Mouse (Mus musculus) CD4-positive helper T cell, adult 2 months (primary cell): Measurements from ENCODE around the gene Il4.

ENCODE experiments used
- DNase-seq: peaks from one replicate; pipeline ENCODE4 v3.0.0-alpha.2; 2012; ENCODE audit warnings: low read depth, missing footprints, low spot score

Gene Il4

DNA sequence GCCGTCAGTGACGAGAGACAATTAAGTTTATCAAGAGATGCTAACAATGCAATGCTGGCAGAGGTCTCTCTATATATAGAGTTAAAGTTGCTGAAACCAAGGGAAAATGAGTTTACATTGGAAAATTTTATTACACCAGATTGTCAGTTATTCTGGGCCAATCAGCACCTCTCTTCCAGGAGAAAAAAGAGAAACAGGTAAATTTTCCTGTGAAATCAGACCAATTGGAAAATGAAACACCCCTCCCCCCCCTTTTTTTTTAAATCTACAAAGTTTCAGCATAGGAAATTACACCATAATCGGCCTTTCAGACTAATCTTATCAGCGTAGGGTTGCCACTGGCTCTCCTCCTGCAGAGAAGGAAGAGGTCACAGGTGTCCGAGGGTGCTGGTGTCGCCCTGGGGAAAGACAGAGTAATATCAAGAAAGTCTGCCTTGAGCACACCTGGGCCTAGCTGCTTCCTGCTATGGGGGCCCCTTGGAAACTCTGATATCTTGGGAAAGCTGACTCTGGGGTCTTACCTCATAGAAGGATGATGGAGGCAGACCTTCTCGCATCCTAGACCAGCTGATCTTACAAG, at the start of gene Il4:
Il4 (minus strand) TSS at position 51 of the 580 bp plus-strand sequence.
- DNase-seq, result no peak

DNA sequence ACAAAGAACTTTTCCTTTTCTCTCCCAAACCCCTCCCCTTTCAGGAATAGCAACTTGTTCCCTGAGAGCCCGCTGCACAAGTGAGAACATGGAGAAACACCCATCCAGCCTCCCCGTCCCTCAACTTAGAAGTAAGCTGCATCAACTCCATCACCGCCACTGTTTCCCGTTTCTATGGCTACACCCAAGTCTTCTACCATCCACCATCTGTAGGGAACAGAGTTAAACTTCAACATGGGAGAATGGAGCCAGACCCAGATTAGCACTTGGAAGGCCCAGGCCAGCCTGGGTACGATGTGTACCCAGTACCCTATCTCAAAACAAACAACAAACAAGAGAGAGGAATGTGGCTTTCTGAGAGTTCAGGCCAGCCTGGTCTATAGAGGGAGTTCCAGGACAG, 45.6 kb upstream of the Il4 start:
- DNase-seq, result no peak

DNA sequence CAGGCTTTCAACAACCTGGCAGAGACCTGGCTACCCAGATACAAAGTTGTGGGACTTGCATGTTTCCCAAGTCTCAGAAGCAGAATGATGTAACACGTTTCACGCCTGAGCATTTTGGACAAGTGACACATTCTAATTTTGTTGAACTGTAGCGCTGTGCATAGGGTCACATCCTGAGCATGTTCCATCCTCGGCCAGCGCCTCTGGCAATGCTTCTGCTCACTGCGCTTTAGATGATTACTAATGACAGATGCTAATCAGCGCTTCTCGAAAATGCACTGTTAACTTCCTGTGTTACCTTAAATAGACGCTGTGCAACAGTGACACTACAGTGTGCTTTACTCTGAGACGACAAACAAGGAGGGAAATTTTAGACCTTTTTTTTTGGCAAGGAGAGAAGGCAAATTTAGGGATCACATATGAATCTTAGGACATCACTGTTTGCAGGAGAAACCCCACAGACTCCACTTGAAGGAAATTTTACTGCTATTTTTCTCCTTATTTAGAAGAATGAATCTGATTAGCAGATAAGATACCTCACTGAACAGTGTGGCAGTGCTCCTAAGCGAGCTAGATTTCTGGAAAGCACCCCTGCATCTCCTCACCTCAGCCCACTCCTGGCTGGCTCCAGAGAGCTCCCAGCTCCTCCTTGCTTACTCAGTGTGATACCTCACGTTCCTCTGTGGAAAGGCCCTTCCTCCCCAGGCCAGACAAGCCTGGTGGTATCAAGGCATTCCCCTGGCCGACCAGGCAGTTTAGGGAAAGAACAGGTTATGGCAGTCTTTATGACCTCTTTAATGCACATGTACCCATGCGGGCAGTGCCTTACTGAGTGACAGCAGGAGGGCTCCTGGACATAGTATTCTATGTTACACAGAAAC, 44.6 kb upstream of the Il4 start:
- peak; percentile 53 for DNase-seq

DNA sequence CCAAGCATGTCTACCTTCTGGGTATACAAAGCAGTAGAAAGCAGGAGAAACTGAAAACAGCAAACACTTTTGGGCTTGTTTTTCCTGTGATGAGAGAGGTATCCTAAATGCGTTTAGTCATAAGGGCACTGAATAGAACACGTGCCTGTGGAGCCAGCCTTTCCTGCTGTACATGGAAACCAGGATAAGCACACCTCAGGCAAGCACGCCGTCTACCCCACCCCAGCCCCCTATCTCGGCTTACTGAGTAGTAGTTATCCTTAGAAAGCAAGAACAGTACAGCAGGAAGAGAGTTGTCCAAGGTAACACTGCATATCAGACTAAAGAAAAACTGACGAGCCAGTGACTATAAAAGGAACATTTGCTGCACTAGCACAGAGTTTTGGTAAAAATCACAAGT, 39.4 kb upstream of the Il4 start:
- DNase-seq, result peak; percentile 17

DNA sequence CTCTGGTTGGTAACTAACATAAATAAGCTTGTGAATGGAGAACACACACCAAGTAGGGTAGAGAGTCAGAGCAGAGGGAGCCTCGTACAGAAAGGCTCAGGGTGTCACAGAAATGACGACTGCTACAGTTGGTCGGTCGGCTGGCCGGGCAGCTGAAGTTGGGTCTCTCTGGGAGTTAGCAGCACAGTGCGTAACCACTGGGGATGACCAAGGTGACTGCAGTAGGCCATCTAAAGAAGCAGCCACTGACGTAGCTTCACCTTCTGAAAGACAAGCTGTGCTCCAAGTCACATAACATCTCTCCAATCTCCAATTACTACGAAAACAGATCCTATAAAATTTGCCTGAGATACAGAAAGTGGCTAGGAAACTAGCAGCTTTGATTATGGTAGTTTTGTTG, 38.9 kb upstream of the Il4 start:
- DNase-seq, result peak; percentile 13

DNA sequence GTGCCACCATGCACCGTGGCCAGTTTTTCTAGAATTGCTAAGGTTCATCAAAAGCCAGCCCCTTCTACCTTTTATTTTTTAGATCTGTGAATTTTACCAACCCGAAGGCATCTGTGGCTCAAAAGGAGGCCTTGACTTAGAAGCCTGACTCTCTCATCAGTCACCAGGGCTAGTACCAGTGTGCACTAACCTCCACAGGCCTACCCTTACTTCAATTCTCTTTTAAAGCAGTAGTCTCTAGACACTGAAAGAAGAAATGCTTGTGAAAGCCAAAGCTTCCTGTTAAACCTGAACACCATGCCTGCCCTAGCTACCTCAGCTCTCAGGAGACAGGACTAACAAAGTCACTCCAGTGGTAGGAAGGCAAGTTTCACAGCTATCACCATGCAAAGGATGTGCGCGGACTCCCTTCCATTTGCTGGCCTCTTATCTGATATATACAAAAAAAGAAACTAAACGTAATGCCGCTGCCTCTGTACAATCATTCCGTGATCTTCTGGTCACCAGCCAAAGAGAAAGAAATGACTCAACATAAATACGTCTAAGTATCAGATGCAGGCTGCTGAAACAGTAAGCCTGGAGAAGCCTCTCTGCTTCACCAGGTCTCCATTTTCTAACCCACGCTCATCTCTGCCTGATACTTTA, 38.2 kb upstream of the Il4 start:
- peak; percentile 84 for DNase-seq

DNA sequence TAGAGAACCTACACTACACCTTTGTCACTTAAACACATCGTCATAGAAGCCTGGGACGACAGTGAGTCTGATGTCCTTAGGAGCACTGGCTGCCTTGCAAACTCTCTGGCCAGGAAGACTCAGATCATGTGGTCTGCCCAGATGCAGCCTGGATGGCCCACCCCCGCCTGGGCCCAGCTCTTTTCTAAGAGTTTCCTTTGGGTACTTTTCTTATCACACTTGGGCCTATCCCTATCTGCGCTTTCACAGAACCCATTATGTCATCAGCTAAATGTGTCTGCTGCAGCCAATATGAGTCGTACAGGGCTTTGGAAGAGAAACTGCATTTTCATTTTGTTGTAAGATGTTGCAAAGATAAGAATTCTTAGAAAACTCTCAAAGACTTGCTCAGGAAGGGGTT, 36.6 kb upstream of the Il4 start:
- DNase-seq, result peak; percentile 64

DNA sequence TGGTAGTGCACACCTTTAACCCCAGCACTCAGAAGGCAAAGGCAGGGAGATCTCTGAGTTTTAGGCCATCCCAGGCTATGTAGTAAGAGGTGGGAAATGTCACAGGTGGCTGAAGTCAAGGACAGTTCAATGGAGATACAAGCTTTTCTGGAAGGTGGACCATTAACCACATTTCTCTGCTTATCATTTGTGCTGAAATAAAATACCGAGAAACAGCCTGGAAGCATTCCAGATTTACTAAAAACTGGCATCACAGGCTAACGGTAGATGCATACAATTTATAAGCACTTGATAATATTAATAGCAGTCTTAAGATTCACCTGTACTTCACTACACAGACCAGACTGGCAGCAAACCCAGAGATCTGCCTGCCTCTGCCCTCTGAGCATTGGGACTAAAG, 34.0 kb upstream of the Il4 start:
- DNase-seq, result no peak

DNA sequence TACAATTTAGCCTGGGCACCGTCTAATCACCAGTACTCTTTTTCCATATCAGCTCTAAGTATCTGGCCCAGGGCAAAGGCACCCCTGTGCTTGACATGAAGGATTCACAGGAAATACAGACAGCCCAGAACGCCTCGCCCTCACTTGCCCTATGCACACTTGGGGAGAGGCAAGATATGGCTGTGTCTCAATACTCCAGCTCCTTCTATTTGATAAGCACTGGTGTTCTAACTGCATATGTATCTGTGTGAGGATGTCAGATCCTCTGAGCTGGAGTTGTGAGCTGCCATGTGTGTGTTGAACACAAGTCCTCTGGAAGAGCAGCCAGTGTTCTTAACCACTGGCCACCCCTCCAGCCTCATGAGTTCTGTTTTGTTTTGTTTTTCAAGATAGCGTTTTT, 33.0 kb upstream of the Il4 start:
- no peak for DNase-seq

DNA sequence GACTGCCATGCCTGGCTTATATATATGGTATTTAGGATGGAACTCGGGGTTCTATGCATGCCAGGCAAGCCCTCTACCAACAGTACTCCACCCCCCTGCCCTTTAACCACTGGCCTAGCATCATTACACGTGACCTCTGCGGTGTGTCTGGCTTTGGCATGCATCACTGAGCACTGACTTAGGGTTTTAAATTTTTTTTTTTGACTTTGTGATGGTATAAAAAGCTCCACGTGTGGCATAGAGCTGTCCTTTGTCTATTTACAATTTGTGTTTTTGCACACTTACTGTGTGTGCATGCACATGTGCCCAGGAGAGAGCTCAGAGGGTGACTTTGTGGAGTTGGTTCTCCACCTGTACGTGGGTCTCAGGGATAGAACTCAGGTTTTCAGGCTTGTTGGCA, 25.5 kb upstream of the Il4 start:
- DNase-seq, result no peak

DNA sequence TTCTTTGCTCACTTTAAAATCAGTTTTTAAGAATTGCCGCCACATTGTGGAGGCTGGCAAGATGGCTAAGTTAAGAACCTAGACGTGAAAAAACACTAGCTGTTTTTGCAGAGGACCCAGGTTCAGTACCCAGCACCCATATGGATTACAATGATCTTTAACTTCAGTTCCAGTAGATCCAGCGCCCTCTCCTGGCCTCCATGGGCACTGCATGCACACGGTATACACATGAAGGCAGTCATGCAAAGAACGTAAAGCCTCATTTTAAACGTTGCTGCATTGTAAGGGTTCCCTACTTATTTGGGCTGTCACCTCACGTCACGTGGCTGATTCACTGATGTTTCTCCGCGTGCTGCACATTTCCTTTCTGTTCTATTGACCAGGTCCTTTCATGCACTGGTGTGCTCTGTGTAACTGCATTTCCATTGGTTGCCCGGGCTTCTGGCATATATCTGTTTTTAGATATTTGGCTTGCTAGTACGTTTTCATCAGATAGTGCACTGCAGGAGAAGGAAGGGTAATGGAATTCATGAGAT, 24.3 kb upstream of the Il4 start:
- DNase-seq, result no peak

DNA sequence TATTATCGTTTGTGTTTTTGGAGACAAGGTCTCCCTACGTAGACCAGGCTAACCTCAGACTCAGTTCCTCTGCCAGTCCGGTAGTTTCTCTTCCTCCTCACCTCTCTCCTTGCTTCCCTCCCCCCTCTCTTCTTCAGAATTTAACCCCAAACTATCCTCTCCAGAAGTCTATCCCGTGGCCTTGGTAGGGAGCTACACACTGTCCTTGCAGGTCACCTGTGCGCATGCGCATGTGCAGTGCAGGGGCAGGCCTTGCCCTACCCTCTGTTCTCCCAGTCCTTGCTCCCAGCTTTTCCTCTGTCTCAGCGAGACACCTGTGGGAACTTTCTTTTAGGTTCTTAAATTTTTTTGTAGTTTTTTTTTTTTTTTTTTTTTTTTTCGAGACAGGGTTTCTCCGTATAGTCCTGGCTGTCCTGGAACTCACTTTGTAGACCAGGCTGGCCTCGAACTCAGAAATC, 19.4 kb upstream of the Il4 start:
- DNase-seq, result no peak

DNA sequence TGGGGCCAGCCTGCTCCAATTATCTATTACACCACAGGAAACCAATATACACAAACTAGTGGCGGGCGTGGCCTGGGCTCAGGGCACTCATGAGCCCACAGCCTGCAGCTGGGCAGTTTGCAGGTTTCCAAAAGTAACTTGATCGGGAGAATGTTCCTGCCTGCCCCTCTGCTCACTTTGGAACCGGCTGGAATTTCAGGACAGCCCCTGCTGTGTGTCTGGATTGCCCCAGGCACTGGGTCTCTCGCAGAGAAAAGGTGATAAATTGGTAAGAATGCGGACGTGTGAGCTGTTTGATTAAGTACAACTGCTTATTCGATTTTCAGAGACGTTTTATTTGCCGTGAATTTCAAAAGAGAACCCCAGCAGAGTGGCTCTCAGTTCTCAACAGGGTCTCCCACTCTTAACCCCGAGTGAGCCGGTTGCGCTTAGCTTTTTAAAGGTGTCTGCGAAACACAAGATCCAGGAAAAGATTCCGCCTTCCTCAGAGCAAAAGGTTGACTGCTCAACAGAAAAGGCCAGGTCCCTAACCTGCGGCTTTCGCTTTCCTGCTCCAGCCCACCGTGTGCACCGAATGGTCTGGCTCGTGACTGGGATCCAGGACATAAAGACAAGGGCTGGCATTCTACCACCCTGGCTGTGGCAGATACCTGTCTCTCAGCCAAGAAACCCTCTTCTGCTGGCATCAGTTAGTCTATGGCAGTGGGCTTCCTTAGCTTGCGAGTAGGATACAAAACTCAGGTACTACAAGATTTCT, 18.8 kb upstream of the Il4 start:
- DNase-seq, result no peak

DNA sequence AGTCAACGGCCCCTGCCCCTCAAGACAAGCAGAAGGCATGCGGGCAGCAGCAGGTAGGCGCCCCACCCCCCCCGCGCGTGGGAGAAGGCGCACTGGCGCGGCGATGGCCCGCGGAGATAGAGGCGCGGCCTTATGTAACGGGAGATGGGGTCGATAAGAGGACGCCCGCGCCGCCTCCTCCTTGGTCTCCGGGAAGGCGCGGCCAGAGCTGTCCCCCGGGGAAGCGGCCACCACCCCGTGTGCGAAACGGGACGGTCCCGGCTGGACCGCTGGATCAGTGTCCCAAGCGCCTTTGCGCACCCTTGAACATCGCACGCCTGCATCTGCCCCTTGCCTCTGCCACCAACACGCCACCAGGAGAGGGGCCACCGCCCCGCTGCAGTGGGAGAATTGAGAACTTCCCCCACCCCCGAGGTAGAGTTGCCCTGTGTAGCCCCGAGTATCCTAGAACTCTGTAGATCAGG, 17.7 kb upstream of the Il4 start:
- DNase-seq, result peak; percentile 73

DNA sequence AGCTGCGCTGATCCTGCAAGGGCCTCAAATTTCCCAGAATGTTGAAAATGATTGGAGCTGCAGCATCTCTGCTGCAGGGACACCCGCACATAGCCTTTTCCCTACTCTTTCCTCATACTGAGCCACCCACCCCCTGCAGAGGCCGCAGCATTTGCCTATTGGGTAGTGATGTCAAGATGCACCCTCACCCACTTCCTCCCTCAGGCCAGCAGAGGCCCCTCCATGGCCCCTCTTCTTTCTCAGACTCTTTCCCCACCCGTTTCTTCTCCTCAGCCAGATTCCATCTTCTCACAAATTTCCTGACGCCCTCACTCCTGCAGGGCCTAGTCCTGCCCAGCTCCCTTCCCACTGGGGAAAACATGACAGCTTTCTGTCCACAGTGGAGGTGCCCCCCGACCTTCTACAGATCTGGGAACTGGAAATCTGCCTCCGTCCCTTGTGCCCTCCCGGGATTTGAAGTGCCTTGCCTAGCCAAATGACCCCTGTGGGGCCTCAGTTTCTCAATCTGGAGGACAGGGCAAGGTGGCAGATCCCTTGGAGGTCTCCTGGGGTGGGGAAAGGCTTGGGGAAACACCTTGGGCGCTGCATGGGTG, 17.2 kb upstream of the Il4 start:
- no peak for DNase-seq

DNA sequence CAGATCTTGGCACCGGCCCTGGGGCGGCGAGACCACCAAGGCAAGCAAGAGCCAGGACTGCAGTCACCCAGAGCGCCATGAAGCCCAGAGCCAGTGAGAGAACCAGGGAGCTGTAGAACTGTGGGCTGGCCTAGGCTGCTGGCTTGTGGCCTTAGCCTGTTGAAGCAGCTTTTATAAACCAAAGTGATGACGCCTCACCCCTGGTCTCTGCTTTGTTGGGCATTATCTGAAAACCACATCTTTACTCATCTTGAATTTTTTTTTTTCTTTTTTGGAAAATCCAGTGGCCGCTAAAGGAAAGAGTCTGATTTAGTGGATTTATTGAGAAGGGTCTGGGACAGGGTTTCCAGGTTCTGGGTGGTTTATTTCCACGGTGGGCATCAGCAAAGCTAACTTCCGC, 16.1 kb upstream of the Il4 start, which contains the start of gene Il13:
Il13 (minus strand) TSS at position 147 of the 400 bp plus-strand sequence.
- DNase-seq, result peak; percentile 50

DNA sequence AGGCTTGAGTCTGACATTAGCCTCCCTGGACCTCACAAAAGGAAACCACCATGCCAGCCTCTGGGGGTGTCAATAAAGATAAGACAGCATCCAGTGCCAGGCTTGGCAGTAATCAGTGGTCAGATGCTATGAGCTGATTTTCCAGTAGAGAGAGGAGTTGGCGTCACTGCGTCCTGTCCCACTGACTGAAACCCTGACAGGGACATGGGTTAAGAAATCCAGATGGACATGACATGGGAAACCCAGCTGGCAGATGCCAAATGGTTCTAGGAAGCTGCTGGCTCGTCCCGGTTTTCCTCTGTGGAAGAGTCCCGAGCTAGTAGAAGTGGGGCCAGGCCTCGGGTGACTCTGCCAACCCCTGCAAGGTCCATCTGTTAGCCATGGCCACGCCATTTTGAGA, 15.2 kb upstream of the Il4 start:
- no peak for DNase-seq

DNA sequence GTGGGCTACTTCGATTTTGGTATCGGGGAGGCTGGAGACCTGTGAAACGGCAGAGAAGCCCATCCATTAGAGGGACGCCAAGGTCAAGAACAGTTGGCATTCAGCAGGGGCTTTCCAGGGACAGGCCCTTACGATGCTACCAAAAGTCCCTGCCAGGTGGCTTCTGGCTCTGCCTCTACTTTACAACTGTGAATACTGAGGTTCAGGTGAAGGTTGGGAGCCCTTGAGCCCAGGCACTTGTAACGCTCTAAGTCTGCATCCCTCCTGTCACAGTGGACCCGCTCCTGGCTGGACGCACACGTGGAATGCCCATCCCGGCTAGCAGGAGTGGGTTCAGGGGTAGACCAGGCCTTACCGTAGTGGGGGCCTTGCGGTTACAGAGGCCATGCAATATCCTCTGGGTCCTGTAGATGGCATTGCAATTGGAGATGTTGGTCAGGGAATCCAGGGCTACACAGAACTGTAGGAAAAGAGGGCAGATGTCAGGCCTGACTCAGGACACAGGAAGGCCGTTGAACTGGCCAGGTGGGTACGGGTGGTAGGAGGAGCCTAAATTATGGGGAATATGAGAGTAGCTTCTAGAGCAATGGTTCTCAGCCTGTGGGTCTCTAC, 13.8 kb upstream of the Il4 start:
- no peak for DNase-seq

DNA sequence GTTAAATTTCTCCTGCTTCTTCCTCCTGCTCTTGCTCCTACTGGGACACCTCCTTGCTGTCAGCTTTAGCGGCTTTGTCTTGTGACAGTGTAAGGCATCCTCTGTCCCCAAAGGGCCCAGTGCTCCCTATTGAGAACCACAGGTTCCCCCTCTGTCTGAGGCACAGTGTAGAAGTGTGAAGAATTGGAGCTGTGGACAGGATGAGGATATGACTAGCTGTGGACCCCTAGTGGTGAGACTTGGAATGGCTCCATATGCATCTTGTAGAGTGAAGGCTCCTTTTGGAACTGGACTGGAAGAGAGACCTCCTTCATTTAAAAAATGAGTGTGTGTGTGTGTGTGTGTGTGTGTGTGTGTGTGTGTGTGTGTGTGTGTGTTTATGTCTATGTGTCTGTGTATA, 9.4 kb upstream of the Il4 start:
- DNase-seq, result peak; percentile 83

DNA sequence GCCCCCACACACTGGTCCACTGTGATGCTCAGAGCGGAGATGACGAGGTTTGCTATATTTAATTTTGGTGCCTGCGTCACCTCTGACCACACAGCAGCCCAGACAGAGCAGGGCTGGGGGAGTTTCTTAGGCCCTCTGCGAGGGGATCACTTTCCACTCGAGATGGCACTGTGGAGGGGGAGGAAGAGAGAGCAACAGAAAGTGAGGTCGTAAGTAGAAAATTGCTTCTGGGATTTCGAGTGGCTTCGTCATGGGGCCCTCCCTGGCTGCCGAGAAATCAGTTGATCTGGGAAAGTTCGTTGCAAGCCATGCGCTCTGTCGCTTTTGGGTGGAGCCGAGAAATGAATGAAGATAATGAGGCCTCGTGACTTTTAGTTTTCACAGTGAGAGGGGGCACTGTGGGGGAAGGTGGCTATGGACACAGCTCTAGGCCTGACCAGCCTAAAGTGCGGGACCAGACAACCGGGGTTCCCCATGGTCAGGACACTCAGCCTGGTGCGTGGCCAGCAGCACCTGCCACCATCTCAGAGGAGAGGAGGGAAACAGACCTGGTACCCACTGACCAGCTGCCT, 8.4 kb upstream of the Il4 start:
- peak; percentile 74 for DNase-seq
